Mouse (Mus musculus): ENCODE measurements around the gene Gm49425. TPM values are rescaled to one million over a fixed set of nuclear protein-coding genes. Genes with fewer than 3 reads are reported as not detected.
"Not testable (repeated sequence)": the region's sequence is repeated elsewhere in the genome, so short reads cannot be mapped to it uniquely, and the experiment has no call there.

Gene Gm49425
- not detected in 2 replicates for polyA plus RNA-seq (2011; ENCODE audit: insufficient read length, low read depth, missing spikeins)

DNA sequence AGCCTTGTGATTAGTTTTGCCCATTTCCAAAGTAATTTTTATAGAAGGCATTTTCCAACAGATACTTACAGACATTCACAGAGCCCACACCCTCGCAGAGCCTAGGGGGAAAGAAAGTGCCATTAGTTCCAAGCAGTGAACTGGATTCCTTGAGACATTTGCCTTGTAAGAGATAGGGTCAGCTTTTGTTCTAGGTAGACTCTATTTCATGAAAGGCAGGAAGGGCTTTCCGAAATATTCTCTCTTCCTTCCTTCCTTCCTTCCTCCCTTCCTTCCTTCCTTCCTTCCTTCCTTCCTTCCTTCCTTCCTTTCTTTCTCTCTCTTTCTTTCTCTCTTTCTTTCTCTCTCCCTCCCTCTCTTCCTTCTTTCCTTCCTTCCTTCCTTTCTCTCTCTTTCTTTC, at the start of gene Gm49425:
Gene Gm49425, minus strand, starts transcription at position 101 of the 400 bp plus-strand sequence.
- H3K27ac ChIP-seq (ENCODE audit: insufficient read depth, low read length); H3K4me3 ChIP-seq (ENCODE audit: insufficient read depth, low read length); H3K4me1 ChIP-seq (ENCODE audit: control insufficient read depth, insufficient read depth, low read length): not testable (repeated sequence)

DNA sequence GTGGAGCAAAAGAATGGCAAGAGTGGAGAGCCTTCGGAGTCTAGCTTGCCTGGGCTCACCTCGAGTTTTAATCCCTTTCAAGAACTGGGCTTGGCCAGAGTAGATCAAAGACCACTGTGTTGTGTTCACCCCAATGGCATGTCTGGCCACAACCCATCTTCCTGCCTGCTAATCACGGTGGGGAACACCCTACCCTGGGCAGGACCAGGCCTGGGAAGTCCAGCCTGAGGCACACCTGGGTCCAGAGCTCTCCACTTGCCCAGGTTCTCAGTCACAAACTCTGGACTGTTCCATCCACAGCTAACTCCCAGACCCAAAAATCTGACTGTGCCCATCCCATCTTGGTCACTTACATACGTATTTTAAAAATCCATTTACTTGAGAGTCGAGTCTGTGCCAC, 45.8 kb upstream of the Gm49425 start, which contains the start of gene Krt90:
Gene Krt90, minus strand, starts transcription at position 101 of the 400 bp plus-strand sequence.
- Histone ChIP-seq H3K4me3 (ENCODE audit: insufficient read depth, low read length) (no peak within 1 kb of the TSS), H3K27ac (ENCODE audit: insufficient read depth, low read length) (no peak within 1 kb of the TSS), H3K4me1 (ENCODE audit: control insufficient read depth, insufficient read depth, low read length) (no peaks in the 10 kb centered on the region)
- TF ChIP-seq CTCF (IDR thresholded peaks at IDR 0.05; ENCODE audit: borderline replicate concordance, insufficient read depth, low read length) (no peak), POLR2A (IDR thresholded peaks at IDR 0.05; ENCODE audit: low read depth, low read length) (no peak)

DNA sequence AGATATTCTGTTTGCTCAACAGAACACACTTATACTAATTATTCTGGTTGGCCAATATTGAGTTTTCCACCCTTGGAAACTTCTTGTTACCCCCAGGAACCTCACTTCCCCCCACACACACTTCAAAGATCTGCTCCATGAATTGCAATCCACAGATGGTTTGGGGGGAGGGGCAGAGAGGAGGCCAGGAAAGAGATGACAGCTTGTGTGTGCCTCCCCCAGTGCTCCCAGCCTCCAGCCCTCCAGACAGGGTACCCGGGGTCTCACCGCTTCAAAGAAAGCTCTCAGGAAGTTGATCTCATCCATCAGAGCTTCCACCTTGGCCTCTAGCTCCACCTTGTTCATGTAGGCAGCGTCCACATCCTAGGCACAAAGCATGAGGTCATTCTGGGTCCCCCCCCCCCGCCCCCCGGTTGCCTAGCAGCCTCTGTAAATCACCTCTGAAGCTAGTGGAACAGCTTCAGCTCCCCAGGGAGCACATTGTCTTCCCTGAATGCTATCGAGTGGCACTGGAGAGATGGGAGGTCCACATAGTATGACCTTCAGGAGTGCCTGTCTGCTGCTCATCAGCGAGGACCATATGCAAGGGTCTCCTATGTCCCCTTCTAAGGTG, 41.1 kb upstream of the Gm49425 start:
- TF ChIP-seq POLR2A (IDR thresholded peaks at IDR 0.05; ENCODE audit: low read depth, low read length) (no peak), CTCF (IDR thresholded peaks at IDR 0.05; ENCODE audit: borderline replicate concordance, insufficient read depth, low read length) (no peak)

DNA sequence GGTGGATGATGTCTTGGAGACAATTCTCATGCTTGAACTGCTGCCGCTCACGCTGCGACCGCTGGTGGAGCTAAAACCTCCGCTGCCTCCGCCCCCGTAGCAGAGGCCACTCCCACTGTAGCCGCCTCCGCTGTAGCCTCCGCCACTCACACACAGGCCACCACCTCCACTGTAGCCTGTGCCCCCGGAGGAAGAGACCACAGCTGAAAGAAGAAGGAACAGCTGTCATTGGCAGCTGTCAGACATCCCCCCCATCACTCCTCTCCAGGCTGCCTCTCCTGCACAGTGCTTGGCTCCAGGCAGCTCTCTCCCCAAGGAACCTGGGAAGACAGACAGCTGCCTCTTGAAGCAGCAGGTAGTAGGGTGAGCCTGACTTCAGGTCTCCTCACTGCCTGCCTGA, 36.1 kb upstream of the Gm49425 start:
- Histone ChIP-seq H3K4me3 (ENCODE audit: insufficient read depth, low read length) (no peak overlapping the region), H3K4me1 (ENCODE audit: control insufficient read depth, insufficient read depth, low read length) (no peaks in the 10 kb centered on the region), H3K27ac (ENCODE audit: insufficient read depth, low read length) (no peak overlapping the region)
- TF ChIP-seq POLR2A (IDR thresholded peaks at IDR 0.05; ENCODE audit: low read depth, low read length) (no peak), CTCF (IDR thresholded peaks at IDR 0.05; ENCODE audit: borderline replicate concordance, insufficient read depth, low read length) (no peak)

More for the DNA sequence above, 41.1 kb upstream of the Gm49425 start:
- Histone ChIP-seq H3K4me3 (ENCODE audit: insufficient read depth, low read length) (no peak overlapping the region), H3K4me1 (ENCODE audit: control insufficient read depth, insufficient read depth, low read length) (no peaks in the 10 kb centered on the region), H3K27ac (ENCODE audit: insufficient read depth, low read length) (no peak overlapping the region)

DNA sequence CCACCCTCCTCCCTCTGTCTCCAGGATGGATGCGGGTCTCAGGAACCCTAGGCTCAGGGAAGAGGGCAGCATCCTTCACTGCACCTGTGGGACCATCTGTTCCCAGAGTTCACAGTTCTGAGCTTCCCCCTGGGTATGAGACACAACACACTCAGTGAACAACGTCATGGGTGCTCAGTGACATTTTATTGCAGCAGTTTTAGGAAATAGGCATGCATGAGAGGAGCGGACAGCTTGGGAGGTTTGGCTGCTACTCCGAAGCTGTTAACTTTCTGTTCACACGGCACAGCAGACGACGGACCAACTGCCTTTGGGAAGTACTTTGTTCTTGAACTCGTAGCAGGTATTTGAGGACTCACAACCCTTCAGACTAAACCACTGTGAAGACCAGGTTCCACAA, 35.1 kb upstream of the Gm49425 start:
- TF ChIP-seq CTCF (IDR thresholded peaks at IDR 0.05; ENCODE audit: borderline replicate concordance, insufficient read depth, low read length): no peak
- no peak for TF ChIP-seq POLR2A (IDR thresholded peaks at IDR 0.05; ENCODE audit: low read depth, low read length)
- no peaks in the 10 kb centered on the region for H3K4me1 ChIP-seq (ENCODE audit: control insufficient read depth, insufficient read depth, low read length)
- H3K27ac ChIP-seq (ENCODE audit: insufficient read depth, low read length): no peak overlapping the region
- no peak overlapping the region for H3K4me3 ChIP-seq (ENCODE audit: insufficient read depth, low read length)

DNA sequence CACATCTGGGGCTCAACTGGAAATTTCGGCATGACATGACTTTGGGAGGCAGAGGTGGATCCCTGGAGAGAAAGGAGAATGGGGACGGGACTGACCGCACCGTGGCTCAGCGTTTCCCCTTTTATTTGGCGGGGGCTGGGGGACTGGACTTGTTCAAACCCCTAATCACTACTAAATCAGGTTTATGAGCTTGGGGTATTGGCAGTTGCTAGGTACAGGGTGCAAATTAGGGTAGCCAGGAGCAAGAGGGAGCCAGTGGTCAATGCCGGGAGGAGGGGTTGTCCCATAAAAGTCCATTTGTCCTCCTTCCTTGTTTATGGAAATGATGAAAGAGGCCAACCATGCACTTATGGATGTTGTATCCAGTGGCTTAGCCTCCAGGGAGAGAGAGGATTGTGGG, 33.5 kb upstream of the Gm49425 start, which contains the start of gene Krt82:
Gene Krt82, minus strand, starts transcription at position 101 of the 400 bp plus-strand sequence.
- no peak for TF ChIP-seq POLR2A (IDR thresholded peaks at IDR 0.05; ENCODE audit: low read depth, low read length)
- no peak for TF ChIP-seq CTCF (IDR thresholded peaks at IDR 0.05; ENCODE audit: borderline replicate concordance, insufficient read depth, low read length)
- Histone ChIP-seq H3K4me1 (ENCODE audit: control insufficient read depth, insufficient read depth, low read length) (no peaks in the 10 kb centered on the region), H3K27ac (ENCODE audit: insufficient read depth, low read length) (no peak within 1 kb of the TSS), H3K4me3 (ENCODE audit: insufficient read depth, low read length) (no peak within 1 kb of the TSS)

DNA sequence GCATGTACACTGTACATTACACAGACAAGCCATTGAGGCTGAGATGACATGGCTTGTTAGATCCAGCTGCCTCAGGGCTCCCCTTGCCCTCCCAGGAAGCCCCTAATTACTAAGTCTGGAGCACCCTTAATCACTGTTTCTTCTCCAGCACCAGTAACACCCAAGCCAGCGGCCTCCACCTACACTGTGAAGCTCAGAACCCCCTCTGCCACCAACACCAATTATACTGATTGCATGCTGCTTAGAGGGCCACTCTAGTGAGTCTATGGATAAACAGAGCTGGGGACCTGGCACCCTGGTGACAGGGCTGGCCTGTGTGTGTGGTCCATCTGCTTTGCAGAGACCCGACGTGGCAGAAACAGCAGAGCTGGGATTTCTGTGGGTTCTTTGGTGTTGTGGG, 27.4 kb upstream of the Gm49425 start:
- H3K4me1 ChIP-seq (ENCODE audit: control insufficient read depth, insufficient read depth, low read length): no peaks in the 10 kb centered on the region

DNA sequence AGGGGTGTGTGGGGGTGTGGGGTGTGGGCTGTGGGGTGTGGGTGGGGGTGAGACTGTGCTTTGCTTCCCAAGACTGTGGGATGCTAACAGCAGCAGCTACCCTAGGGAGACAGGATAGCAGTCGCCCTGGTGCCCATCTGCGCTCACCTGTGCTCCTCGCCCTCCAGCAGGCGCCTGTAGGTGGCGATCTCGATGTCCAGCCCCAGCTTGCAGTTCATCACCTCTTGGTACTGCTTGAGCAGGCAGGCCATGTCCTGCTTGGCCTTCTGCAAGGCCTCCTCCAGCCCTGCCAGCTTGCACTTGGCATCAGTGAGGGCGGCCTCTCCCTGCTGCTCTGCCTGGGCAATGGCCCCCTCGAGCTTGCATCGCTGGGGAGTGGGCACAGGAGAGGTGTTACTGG, 25.5 kb upstream of the Gm49425 start:
- no peak for TF ChIP-seq POLR2A (IDR thresholded peaks at IDR 0.05; ENCODE audit: low read depth, low read length)
- no peak overlapping the region for H3K27ac ChIP-seq (ENCODE audit: insufficient read depth, low read length)
- H3K4me1 ChIP-seq (ENCODE audit: control insufficient read depth, insufficient read depth, low read length): no peaks in the 10 kb centered on the region
- no peak overlapping the region for H3K4me3 ChIP-seq (ENCODE audit: insufficient read depth, low read length)

More for the DNA sequence above, 27.4 kb upstream of the Gm49425 start:
- Histone ChIP-seq H3K4me3 (ENCODE audit: insufficient read depth, low read length) (no peak overlapping the region), H3K27ac (ENCODE audit: insufficient read depth, low read length) (no peak overlapping the region)
- TF ChIP-seq POLR2A (IDR thresholded peaks at IDR 0.05; ENCODE audit: low read depth, low read length) (no peak), CTCF (IDR thresholded peaks at IDR 0.05; ENCODE audit: borderline replicate concordance, insufficient read depth, low read length) (no peak)

DNA sequence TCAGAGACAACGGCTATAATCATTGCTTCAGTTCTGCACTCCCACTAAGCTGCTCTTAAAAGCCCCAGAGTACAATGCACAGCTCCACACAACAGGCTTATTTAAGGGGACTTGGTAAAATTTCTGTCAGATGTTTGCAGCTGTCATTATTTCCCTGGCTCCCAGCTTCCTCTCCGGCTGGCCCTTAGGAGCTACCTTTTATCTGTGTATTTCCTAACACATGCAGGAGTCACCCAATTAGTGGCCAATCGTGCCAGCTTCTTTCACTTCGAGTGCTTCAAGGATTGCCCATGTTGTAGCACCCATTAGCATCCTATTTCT, 21.5 kb upstream of the Gm49425 start:
- Histone ChIP-seq H3K4me1 (ENCODE audit: control insufficient read depth, insufficient read depth, low read length) (no peaks in the 10 kb centered on the region), H3K27ac (ENCODE audit: insufficient read depth, low read length) (no peak overlapping the region), H3K4me3 (ENCODE audit: insufficient read depth, low read length) (no peak overlapping the region)
- TF ChIP-seq CTCF (IDR thresholded peaks at IDR 0.05; ENCODE audit: borderline replicate concordance, insufficient read depth, low read length) (no peak), POLR2A (IDR thresholded peaks at IDR 0.05; ENCODE audit: low read depth, low read length) (no peak)

DNA sequence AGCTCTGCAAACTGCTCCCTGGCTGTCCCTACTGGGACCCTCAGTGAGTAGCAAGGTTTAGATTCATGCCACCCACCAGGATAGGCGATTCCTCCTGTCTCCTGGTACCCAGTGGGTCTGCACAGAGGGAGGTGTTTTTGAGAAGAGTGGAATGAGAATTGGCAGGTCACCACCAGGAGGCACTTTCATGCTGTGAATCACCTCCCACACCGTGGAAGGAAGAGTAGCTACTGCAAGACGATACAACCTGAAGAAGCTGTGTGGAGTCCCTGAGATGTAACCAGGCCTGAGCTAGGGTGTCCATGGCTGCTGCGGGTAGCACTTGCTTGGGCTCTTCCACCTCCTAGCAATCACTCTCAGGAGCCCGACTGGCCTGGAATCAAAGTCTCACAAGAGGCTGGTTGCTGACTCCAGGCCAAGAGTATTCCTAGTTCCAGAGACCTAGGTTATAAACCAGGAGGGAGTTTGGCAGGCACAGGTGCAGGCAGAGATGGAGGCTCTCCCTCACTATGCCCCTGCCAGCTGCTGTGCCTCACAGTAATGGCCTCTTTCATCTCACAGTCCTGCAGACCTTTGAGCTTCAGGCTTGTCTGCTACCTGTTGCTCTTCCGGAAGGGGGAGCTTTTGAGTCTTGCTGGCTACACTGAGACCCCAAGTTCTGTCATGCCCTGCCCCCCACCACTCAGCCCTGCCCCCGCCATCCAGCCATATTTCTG, 21.0 kb upstream of the Gm49425 start:
- no peak overlapping the region for H3K4me3 ChIP-seq (ENCODE audit: insufficient read depth, low read length)
- TF ChIP-seq CTCF (IDR thresholded peaks at IDR 0.05; ENCODE audit: borderline replicate concordance, insufficient read depth, low read length) (no peak), POLR2A (IDR thresholded peaks at IDR 0.05; ENCODE audit: low read depth, low read length) (no peak)
- no peak overlapping the region for H3K27ac ChIP-seq (ENCODE audit: insufficient read depth, low read length)
- no peaks in the 10 kb centered on the region for H3K4me1 ChIP-seq (ENCODE audit: control insufficient read depth, insufficient read depth, low read length)
